Mouse (Mus musculus) lung, embryonic 16.5 days (tissue): Measurements from ENCODE around the gene Gm47995. TPM values are rescaled to one million over a fixed set of nuclear protein-coding genes. Genes with fewer than 3 reads are reported as not detected.
"Not testable (repeated sequence)": the region's sequence is repeated elsewhere in the genome, so short reads cannot be mapped to it uniquely, and the experiment has no call there.

Experiments
- ATAC-seq: fragments of 200-750 bp; cut with Nextera tagmentation; 2 replicates; pipeline ENCODE4 v1.8.0; 2017; ENCODE audit warnings: low read depth, mild to moderate bottlenecking, moderate library complexity
- H3K27ac ChIP-seq: fragments of 300-500 bp; sonication (generic); 2 replicates; pipeline ENCODE4 v1.5.1; 2014; ENCODE audit warnings: mild to moderate bottlenecking, control low read depth, low read length
- H3K27me3 ChIP-seq: fragments of 300-500 bp; sonication (generic); 2 replicates; pipeline ENCODE4 v1.6.1; 2014; ENCODE audit warnings: low read depth, low read length, mixed read lengths; ENCODE audit not compliant: control insufficient read depth, insufficient read depth
- H3K36me3 ChIP-seq: fragments of 300-500 bp; sonication (generic); 2 replicates; pipeline ENCODE4 v1.6.1; 2014; ENCODE audit warnings: low read length; ENCODE audit not compliant: control insufficient read depth, insufficient read depth
- H3K4me1 ChIP-seq: fragments of 300-500 bp; sonication (generic); replicated peaks from 2 replicates; pipeline ENCODE4 v1.6.1; 2014; ENCODE audit warnings: low read length, mixed read lengths; ENCODE audit not compliant: control insufficient read depth, insufficient read depth
- H3K4me2 ChIP-seq: fragments of 300-500 bp; sonication (generic); 2 replicates; pipeline ENCODE4 v1.6.1; 2014; ENCODE audit warnings: low read depth, low read length, control low read depth
- H3K4me3 ChIP-seq: fragments of 300-500 bp; sonication (generic); 2 replicates; pipeline ENCODE4 v1.5.1; 2014; ENCODE audit warnings: mild to moderate bottlenecking, low read length, control low read depth
- H3K9ac ChIP-seq: fragments of 300-500 bp; sonication (generic); 2 replicates; pipeline ENCODE4 v1.6.1; 2014; ENCODE audit warnings: low read length, control low read depth
- H3K9me3 ChIP-seq: fragments of 300-500 bp; sonication (generic); 2 replicates; pipeline ENCODE4 v1.6.1; 2016; ENCODE audit warnings: low read length; ENCODE audit not compliant: control insufficient read depth
- WGBS: fragments of 180-500 bp; shearing (Covaris S2); extraction: QIAGEN DNeasy Blood & Tissue Kit; methylation state at CpG from one replicate; pipeline ENCODE4 v1.1.7; 2014; 5-methylcytosine and 5-hydroxymethylcytosine counted together
- polyA plus RNA-seq: library from polyadenylated mRNA; unstranded; fragments of >200 nt; fragmentation: Nextera tagmentation; extraction: Ambion mirVana; gene quantifications from 2 replicates; pipeline ENCODE4 v1.2.1, GENCODE M21; 2015

Gm47995 gene
- polyA plus RNA-seq, 1 experiment from 2014 or later: not detected

DNA sequence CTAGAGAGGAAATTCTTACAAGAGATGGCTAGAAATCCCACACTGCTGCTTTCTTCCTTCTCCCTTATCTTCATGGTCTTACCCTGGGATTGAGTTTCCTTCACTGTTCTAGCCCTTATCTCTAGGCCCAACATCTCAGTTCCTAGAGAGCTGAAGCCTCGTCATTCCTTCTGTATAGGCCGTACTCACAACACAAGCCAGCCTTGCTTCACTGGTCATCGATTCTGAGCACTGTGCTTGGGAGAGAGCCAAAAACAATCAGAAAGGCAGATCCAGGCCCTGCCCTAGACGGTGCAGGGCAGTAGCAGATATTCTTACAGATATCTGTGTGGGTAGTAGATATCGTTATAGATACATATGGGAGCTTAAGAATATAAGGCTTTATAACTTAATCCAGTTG lies 4.5 kb downstream of the Gm47995 start:
- H3K9me3 ChIP-seq, H3K4me1 ChIP-seq, H3K36me3 ChIP-seq, H3K27ac ChIP-seq, H3K9ac ChIP-seq, ATAC-seq, H3K27me3 ChIP-seq, H3K4me2 ChIP-seq, H3K4me3 ChIP-seq: not testable (repeated sequence)
- 62% methylated on average over 3 of the region's 5 CpGs for WGBS

DNA sequence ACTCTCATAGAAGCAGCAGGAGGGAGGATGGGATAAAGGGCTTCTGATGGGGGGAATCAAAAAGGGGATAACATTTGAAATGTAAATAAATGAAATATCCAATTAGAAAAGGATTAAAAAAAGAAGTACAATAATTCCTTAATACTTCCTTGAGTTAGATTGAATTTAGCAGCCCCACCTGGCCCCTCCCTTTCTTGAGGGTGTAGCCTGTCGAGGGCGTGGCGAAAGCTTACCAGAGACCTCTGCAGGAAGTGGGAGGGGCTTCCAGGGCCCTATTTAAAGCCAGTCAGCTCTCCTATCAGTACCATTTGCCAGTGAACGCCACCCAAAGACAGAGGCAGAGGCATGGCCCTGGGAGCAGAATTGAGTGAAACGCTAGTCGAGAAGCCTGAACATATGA lies 5.6 kb downstream of the Gm47995 start, which contains the start of gene 3110040M04Rik:
TSS of gene 3110040M04Rik (plus strand) at position 304 of the 400 bp plus-strand sequence.
- not testable (repeated sequence) for H3K4me2 ChIP-seq, H3K9me3 ChIP-seq, H3K4me3 ChIP-seq, H3K4me1 ChIP-seq, H3K27ac ChIP-seq, ATAC-seq, H3K27me3 ChIP-seq, H3K36me3 ChIP-seq, H3K9ac ChIP-seq
- WGBS: no CpG with 5 or more reads among the region's 6 CpGs

DNA sequence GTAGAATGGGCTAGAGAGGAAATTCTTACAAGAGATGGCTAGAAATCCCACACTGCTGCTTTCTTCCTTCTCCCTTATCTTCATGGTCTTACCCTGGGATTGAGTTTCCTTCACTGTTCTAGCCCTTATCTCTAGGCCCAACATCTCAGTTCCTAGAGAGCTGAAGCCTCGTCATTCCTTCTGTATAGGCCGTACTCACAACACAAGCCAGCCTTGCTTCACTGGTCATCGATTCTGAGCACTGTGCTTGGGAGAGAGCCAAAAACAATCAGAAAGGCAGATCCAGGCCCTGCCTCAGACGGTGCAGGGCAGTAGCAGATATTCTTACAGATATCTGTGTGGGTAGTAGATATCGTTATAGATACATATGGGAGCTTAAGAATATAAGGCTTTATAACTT lies 10.2 kb downstream of the Gm47995 start:
- not testable (repeated sequence) for H3K4me3 ChIP-seq, ATAC-seq, H3K4me1 ChIP-seq, H3K36me3 ChIP-seq, H3K9ac ChIP-seq, H3K27me3 ChIP-seq, H3K9me3 ChIP-seq, H3K27ac ChIP-seq, H3K4me2 ChIP-seq
- WGBS: 50% methylated on average over 3 of the region's 5 CpGs

DNA sequence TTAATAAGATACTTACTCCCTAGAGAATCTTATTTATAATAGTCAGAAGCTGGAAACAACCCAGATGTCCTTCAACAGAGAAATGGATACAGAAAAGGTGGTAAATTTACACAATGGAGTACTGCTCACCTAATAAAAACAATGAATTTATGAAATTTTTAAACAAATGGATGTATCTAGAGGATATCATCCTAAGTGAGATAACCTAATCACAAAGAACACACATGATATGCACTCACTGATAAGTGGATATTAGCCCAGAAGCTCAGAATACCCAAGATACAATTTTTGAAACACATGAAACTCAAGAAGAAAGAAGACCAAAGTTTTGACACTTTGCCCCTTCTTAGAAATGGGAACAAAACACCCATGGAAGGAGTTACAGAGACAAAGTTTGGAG lies 10.7 kb downstream of the Gm47995 start:
- H3K27ac ChIP-seq, H3K27me3 ChIP-seq, H3K4me3 ChIP-seq, ATAC-seq, H3K36me3 ChIP-seq, H3K4me2 ChIP-seq, H3K9ac ChIP-seq, H3K4me1 ChIP-seq, H3K9me3 ChIP-seq: not testable (repeated sequence)

DNA sequence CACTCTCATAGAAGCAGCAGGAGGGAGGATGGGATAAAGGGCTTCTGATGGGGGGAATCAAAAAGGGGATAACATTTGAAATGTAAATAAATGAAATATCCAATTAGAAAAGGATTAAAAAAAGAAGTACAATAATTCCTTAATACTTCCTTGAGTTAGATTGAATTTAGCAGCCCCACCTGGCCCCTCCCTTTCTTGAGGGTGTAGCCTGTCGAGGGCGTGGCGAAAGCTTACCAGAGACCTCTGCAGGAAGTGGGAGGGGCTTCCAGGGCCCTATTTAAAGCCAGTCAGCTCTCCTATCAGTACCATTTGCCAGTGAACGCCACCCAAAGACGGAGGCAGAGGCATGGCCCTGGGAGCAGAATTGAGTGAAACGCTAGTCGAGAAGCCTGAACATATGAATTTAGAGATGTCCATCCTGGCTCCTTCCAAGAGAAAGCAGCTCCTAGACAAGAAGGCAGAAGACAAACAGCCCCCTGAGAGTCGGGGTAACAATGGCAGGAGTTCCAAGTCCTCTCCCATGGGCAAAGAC lies 11.6 kb downstream of the Gm47995 start, which contains the start of gene Gm47996:
TSS of gene Gm47996 (plus strand) at position 308 of the 532 bp plus-strand sequence.
- not testable (repeated sequence) for H3K9ac ChIP-seq, H3K9me3 ChIP-seq, H3K27ac ChIP-seq, H3K27me3 ChIP-seq, H3K4me3 ChIP-seq, H3K4me2 ChIP-seq, ATAC-seq, H3K36me3 ChIP-seq, H3K4me1 ChIP-seq
- 84% methylated on average over 4 of the region's 8 CpGs for WGBS

DNA sequence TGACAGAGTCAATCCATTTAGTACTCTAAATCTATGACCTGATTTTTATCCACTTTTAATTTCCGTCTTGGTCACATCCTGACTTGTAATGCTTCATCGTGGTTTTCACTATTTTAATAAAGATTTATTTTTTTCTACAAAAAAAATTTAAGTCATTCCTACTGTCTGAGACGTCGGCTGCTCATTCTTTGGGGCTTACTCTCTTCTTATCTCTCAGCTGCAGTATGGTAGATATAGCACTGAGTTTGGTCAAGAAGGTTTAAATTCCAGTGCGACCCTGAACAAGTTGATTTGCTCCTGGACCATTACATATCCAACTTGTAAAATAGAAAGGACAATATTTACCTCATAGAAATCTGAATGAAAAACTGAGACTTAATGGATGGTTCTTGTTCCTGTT lies 13.4 kb downstream of the Gm47995 start:
- not testable (repeated sequence) for H3K4me2 ChIP-seq, H3K4me3 ChIP-seq, H3K9me3 ChIP-seq, H3K27me3 ChIP-seq, H3K27ac ChIP-seq, H3K36me3 ChIP-seq, ATAC-seq, H3K4me1 ChIP-seq, H3K9ac ChIP-seq
- 75% methylated on average over 5 of the region's 5 CpGs for WGBS

DNA sequence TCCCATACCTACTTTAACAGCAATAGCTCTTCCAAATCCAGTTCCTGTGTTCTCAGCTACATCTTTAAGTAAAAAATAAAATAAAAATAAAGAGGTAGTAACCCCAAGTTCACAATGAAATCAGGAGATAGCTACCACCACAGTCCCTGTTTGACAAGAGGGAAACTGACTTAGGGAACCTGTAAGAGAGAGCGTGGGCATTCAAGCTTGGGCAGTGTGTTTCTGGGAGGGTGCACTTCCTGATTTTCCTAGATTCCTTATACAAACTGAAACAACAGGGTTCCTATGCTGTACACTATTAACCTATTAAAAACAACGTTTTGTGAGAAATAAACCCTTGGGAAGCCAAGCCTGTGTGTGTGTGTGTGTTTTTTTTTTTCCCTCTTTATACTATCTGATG lies 16.6 kb downstream of the Gm47995 start:
- Histone ChIP-seq H3K9ac (no peak overlapping the region), H3K4me2 (no peak overlapping the region), H3K27ac (no peak overlapping the region), H3K4me1 (no peaks in the 10 kb centered on the region), H3K9me3 (no peaks in the 10 kb centered on the region), H3K27me3 (no peaks in the 10 kb centered on the region), H3K4me3 (no peak overlapping the region), H3K36me3 (no peaks in the 10 kb centered on the region)
- WGBS: 74% methylated on average over 2 of the region's 2 CpGs
- no peak for ATAC-seq

DNA sequence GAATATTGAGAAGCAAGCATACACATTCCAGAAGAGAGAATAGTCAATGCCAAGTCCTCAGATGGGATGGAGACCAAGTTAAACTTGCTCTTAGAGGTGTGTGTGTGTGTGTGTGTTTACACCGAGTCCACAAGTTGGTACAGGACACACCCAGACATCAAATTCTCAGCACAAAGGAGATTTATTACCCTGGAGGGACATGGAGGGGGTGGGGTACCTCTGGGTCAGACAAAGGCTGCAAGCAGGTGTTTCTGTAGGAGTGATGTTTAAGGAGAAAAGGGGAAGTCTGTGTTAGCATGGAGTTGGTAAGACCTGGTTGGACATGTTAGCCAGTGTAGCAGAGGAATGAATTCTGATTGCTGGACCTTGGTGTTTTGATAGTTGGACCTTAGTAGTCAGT lies 17.7 kb downstream of the Gm47995 start:
- WGBS: 38% methylated on average over 1 of the region's 1 CpGs
- Histone ChIP-seq H3K27ac (no peak overlapping the region), H3K27me3 (no peaks in the 10 kb centered on the region), H3K4me3 (no peak overlapping the region), H3K9ac (no peak overlapping the region), H3K4me1 (no peaks in the 10 kb centered on the region), H3K4me2 (no peak overlapping the region), H3K36me3 (no peaks in the 10 kb centered on the region), H3K9me3 (no peaks in the 10 kb centered on the region)
- no peak for ATAC-seq

DNA sequence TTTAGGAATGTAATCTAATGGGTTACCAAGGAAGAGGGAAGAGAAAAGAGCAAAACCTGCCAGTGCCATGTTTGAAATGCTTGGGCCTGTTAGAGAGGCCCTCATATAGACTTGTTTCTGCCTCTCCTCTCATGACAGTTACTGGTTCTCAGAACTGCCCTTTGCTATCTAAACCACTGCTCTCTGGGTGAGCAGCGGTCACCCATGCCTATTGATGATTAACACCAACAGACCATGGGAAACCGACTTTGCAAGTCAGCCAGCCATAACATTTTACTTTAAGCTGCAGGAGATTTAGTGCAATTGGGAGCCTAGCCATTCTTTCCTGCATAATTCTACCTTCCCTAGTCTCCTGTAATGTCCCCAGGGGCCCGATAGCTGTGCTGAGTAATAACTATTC lies 18.2 kb downstream of the Gm47995 start:
- no peaks in the 10 kb centered on the region for H3K4me1 ChIP-seq
- ATAC-seq: no peak
- H3K9ac ChIP-seq: no peak overlapping the region
- no peak overlapping the region for H3K4me3 ChIP-seq
- H3K9me3 ChIP-seq: no peaks in the 10 kb centered on the region
- WGBS: 67% methylated on average over 3 of the region's 3 CpGs
- no peaks in the 10 kb centered on the region for H3K27me3 ChIP-seq
- no peaks in the 10 kb centered on the region for H3K36me3 ChIP-seq
- no peak overlapping the region for H3K4me2 ChIP-seq
- no peak overlapping the region for H3K27ac ChIP-seq

DNA sequence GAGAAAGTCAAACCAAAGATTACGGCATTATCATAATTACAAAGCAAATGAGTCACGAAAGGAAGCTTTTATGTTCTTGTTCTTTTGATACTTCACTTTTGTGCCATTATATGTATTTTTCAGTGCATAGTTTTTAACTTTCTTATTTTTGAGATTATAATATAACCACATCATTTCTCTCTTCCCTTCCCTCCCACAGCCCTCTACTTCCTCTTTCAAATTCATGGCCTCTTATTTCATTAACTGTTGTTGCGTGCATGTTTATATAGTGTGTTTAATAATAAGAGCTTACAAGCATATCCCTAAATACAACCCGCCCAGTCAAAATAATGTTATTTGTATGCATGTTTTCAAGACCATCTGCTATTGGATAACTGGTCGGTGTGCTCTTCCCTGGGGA lies 20.8 kb downstream of the Gm47995 start:
- 84% methylated on average over 5 of the region's 5 CpGs for WGBS

More for the DNA sequence above, 20.8 kb downstream of the Gm47995 start:
- Histone ChIP-seq H3K9me3 (no peaks in the 10 kb centered on the region), H3K4me3 (no peak overlapping the region), H3K4me2 (no peak overlapping the region), H3K36me3 (no peaks in the 10 kb centered on the region), H3K9ac (no peak overlapping the region), H3K27me3 (no peaks in the 10 kb centered on the region), H3K4me1 (no peaks in the 10 kb centered on the region), H3K27ac (no peak overlapping the region)
- ATAC-seq: no peak
